Mouse (Mus musculus) forebrain, embryonic 15.5 days (tissue): ENCODE measurements around the gene Commd1. TPM values are rescaled to one million over a fixed set of nuclear protein-coding genes. Genes with fewer than 3 reads are reported as not detected.
A peak's percentile ranks its signal among the peaks of the same experiment; 100 is the strongest.

Experiments used
- ATAC-seq: fragments of 200-750 bp; cut with Nextera tagmentation; replicated peaks from 2 replicates; pipeline ENCODE4 v1.8.0; 2017; ENCODE audit warnings: mild to moderate bottlenecking, moderate TSS enrichment, moderate library complexity
- H3K27ac ChIP-seq: fragments of 300-500 bp; sonication (generic); replicated peaks from 2 replicates; pipeline ENCODE4 v1.5.1; 2015; ENCODE audit warnings: mild to moderate bottlenecking, inconsistent platforms
- H3K27me3 ChIP-seq: fragments of 300-500 bp; sonication (generic); 2 replicates; pipeline ENCODE4 v1.6.1; 2015; ENCODE audit warnings: inconsistent platforms
- H3K36me3 ChIP-seq: fragments of 300-500 bp; sonication (generic); 2 replicates; pipeline ENCODE4 v1.6.1; 2015; ENCODE audit warnings: mild to moderate bottlenecking, inconsistent platforms
- H3K4me1 ChIP-seq: fragments of 300-500 bp; sonication (generic); 2 replicates; pipeline ENCODE4 v1.6.1; 2015; ENCODE audit warnings: inconsistent platforms
- H3K4me2 ChIP-seq: fragments of 300-500 bp; sonication (generic); replicated peaks from 2 replicates; pipeline ENCODE4 v1.6.1; 2015; ENCODE audit warnings: mild to moderate bottlenecking, inconsistent platforms
- H3K4me3 ChIP-seq: fragments of 300-500 bp; sonication (generic); 2 replicates; pipeline ENCODE4 v1.5.1; 2015; ENCODE audit warnings: mild to moderate bottlenecking, inconsistent platforms
- H3K9ac ChIP-seq: fragments of 300-500 bp; sonication (generic); replicated peaks from 2 replicates; pipeline ENCODE4 v1.6.1; 2015; ENCODE audit warnings: mild to moderate bottlenecking, inconsistent platforms
- H3K9me3 ChIP-seq: fragments of 300-500 bp; sonication (generic); 2 replicates; pipeline ENCODE4 v1.6.1; 2016; ENCODE audit warnings: inconsistent platforms
- WGBS: fragments of 180-500 bp; shearing (Covaris S2); methylation state at CpG from one replicate; pipeline ENCODE4 v1.1.7; 2015; ENCODE audit warnings: mixed read lengths; 5-methylcytosine and 5-hydroxymethylcytosine counted together
- polyA plus RNA-seq: library from polyadenylated mRNA; unstranded; fragments of >200 nt; fragmentation: Nextera tagmentation; extraction: Ambion mirVana; gene quantifications from 2 replicates; pipeline ENCODE4 v1.2.1, GENCODE M21; 2015

The Commd1 gene
- polyA plus RNA-seq, 1 experiment from 2014 or later: 235 TPM

DNA sequence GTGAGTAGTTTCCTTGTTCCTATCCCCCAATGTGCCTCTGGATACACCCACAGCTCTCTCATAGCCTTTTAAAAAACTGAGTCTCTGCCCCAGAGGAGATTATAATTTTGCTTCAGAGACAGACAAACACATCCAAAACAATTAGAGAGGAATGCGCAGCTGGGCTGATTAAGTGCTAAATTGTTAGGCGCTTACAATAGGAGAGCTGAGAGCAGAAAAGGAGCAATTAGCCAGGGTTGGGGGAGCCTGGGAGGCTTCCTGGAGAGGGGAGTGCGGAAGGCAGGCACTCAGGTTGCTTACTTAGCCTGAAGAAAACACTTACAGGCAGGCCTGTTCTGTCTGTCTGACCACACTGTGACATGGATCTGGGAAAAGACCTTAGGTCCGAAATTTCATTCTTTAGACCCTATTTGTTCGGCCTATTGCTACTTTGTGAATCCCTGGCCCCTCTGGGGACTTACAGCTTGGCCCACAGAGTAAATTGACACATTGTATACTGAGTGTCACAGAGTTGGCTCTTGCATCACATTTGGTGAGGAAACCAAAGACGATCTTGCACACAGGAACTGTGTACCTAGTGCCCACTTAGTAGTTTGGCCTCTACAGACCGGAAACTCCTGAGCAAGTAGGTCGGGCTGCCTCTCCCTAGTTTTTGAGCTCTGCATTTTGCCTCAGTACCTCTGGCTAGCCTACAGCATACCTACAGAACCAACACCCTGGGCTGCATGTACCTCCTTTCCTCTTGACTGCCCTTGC is 117.7 kb downstream of the Commd1 start:
- Histone ChIP-seq H3K36me3 (no peaks in the 10 kb centered on the region), H3K4me1 (peaks cover 27% of the 10 kb centered on the region), H3K4me3 (no peak overlapping the region), H3K27ac (0 out of 2 replicates have a peak overlapping the region, but pooled peaks have one; percentile 13), H3K9me3 (no peaks in the 10 kb centered on the region), H3K4me2 (no peak overlapping the region), H3K9ac (no peak overlapping the region), H3K27me3 (peaks cover 18% of the 10 kb centered on the region)
- 25% methylated on average over 8 of the region's 8 CpGs for WGBS
- ATAC-seq: no peak

GRCm38 (mm10) chr11:22863581-22863980 is 118.6 kb downstream of the Commd1 start:
- no peaks in the 10 kb centered on the region for H3K9me3 ChIP-seq
- H3K27ac ChIP-seq: no peak overlapping the region
- 22% methylated on average over 4 of the region's 4 CpGs for WGBS
- no peak overlapping the region for H3K9ac ChIP-seq
- no peaks in the 10 kb centered on the region for H3K36me3 ChIP-seq
- peaks cover 25% of the 10 kb centered on the region for H3K27me3 ChIP-seq
- no peak for ATAC-seq
- H3K4me3 ChIP-seq: no peak overlapping the region
- H3K4me1 ChIP-seq: peaks cover 33% of the 10 kb centered on the region
- H3K4me2 ChIP-seq: no peak overlapping the region

GRCm38 (mm10) chr11:22861315-22861714 is 120.9 kb downstream of the Commd1 start:
- Histone ChIP-seq H3K27me3 (peaks cover 44% of the 10 kb centered on the region), H3K27ac (no peak overlapping the region), H3K4me2 (no peak overlapping the region), H3K4me1 (peaks cover 42% of the 10 kb centered on the region), H3K9me3 (no peaks in the 10 kb centered on the region), H3K4me3 (no peak overlapping the region), H3K36me3 (no peaks in the 10 kb centered on the region), H3K9ac (no peak overlapping the region)
- no peak for ATAC-seq
- WGBS: 50% methylated on average over 4 of the region's 4 CpGs

GRCm38 (mm10) chr11:22860335-22861227 is 121.6 kb downstream of the Commd1 start, which contains the start of gene B3gnt2:
Gene B3gnt2, minus strand, starts transcription at chr11:22860961.
- H3K4me3 ChIP-seq: peak within 1 kb of the TSS; percentile 56
- peak within 1 kb of the TSS; percentile 47 for H3K9ac ChIP-seq
- H3K9me3 ChIP-seq: no peaks in the 10 kb centered on the region
- peaks cover 44% of the 10 kb centered on the region for H3K27me3 ChIP-seq
- 6% methylated on average over 41 of the region's 41 CpGs for WGBS
- H3K4me2 ChIP-seq: peak within 1 kb of the TSS; percentile 100
- H3K27ac ChIP-seq: no peak within 1 kb of the TSS
- H3K36me3 ChIP-seq: no peaks in the 10 kb centered on the region
- ATAC-seq: no peak; the same call in 1 of the 2 replicates
- H3K4me1 ChIP-seq: peaks cover 42% of the 10 kb centered on the region

DNA sequence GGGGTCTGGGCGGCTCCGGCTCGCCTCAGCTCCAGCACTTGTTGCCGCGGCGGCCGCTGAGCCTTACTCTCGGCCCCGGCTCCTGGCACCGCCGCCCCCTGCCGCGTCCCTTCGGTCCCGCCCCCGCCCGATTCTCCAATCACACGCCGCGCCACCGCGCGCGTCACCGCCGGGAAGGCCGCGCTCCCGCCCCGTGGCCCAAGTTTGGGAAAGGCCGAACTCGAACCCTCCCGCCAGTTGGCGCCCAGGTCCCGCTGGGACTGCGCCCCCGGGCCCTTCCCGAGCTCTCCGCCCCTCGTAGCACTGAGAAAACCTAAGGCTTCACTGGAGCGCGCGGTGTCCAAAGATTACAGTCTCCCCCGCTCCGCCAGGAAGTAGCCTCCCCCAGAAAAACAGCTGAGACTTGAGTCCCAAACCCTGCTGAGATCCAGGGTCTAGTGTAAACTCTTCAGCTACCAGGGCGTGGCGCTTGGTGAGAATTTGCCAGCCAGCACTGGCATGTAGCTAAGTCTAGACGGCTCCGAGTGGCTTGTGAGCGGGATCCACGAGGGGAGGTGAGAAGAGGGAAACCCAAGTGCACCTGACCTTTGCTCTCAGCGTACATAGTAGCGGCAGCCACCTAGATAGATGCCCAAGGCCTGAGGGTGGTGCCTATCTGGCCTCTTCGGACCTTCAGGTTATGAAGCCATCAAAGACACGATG is 122.4 kb downstream of the Commd1 start:
- under 1% methylated on average over 55 of the region's 55 CpGs for WGBS
- no peak overlapping the region for H3K27ac ChIP-seq

DNA sequence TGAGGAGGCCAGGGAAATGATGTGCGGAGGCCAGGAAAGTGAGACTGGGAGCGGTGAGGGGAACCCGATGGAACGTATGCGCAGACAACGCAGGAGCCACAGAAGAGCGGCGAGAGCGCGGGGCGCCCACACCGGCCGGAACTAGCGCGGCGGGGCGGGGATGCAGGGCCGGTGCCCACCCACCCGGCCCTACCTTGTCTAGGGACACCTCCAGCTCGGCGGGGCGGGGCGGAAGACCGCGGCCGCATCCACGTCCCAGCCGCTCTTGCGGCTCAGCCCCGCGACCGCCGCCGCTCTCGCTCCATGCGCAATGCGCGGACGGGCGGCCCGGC is 122.9 kb downstream of the Commd1 start:
- H3K4me3 ChIP-seq: peak overlapping the region; percentile 56
- H3K9me3 ChIP-seq: no peaks in the 10 kb centered on the region
- H3K36me3 ChIP-seq: no peaks in the 10 kb centered on the region
- no peak overlapping the region for H3K27ac ChIP-seq
- 0% methylated on average over 34 of the region's 41 CpGs for WGBS
- H3K9ac ChIP-seq: peak overlapping the region; percentile 47
- H3K27me3 ChIP-seq: peaks cover 44% of the 10 kb centered on the region
- H3K4me2 ChIP-seq: peak overlapping the region; percentile 100
- peaks cover 35% of the 10 kb centered on the region for H3K4me1 ChIP-seq
- no peak; the same call in 1 of the 2 replicates for ATAC-seq

More for the DNA sequence above, 122.4 kb downstream of the Commd1 start:
- ATAC-seq: peak; percentile 94
- peak overlapping the region; percentile 56 for H3K4me3 ChIP-seq
- H3K27me3 ChIP-seq: peaks cover 44% of the 10 kb centered on the region
- H3K9me3 ChIP-seq: no peaks in the 10 kb centered on the region
- H3K36me3 ChIP-seq: no peaks in the 10 kb centered on the region
- H3K9ac ChIP-seq: peak overlapping the region; percentile 47
- H3K4me2 ChIP-seq: peak overlapping the region; percentile 100
- peaks cover 40% of the 10 kb centered on the region for H3K4me1 ChIP-seq

DNA sequence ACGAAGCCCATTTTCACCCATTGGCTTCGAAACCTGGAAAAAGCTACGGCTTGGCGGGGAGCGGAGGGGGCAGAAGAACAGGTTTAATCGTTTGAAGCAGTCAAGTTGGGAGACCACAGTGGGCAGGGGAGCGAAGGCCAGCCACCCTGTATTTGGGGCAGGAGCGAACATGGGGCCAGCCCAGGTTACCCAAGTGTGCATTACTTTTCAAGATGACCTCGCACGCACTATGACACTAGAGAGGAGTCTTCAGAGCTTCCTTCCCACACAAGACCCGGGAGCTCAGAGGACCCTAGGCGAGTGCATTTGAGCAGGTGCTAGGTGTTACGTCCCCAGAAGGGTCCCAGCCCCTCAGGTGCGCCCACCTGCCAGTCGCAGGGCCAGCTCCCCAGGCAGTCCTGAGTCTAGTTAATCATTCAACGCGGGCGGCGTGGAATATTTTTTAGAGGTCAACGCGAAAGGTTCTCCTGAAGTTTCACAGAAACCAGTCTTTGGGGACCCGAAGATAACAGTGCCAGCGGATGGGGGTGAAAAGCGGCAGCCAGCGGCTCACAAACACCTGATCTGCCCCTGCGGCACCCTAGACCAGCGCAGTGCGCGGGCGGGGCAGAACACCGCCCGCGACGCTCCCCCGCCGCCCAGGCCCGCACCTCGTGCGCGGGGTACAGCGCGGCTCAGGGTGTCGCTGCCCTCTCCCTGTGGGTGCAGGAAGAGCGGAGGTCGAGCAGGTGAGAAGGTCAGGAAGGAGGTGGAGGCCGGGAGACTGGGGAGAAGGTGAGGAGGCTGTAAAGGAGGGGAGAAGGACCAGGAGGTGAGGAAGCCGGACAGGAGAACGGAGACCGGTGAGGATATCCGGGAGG is 123.5 kb downstream of the Commd1 start:
- 2% methylated on average over 50 of the region's 50 CpGs for WGBS
- Histone ChIP-seq H3K4me2 (peak overlapping the region; percentile 100), H3K27ac (no peak overlapping the region), H3K9me3 (no peaks in the 10 kb centered on the region), H3K27me3 (peaks cover 44% of the 10 kb centered on the region), H3K9ac (peak overlapping the region; percentile 47), H3K36me3 (no peaks in the 10 kb centered on the region), H3K4me3 (peak overlapping the region; percentile 56), H3K4me1 (peaks cover 29% of the 10 kb centered on the region)
- peak; percentile 47 for ATAC-seq

- ATAC-seq: no peak
- no peak overlapping the region for H3K27ac ChIP-seq
- H3K4me2 ChIP-seq: peak overlapping the region; percentile 100
- H3K36me3 ChIP-seq: no peaks in the 10 kb centered on the region
- 16% methylated on average over 25 of the region's 25 CpGs for WGBS
- peak overlapping the region; percentile 47; the same call in 1 of the 2 replicates for H3K9ac ChIP-seq
- no peaks in the 10 kb centered on the region for H3K9me3 ChIP-seq
- peaks cover 44% of the 10 kb centered on the region for H3K27me3 ChIP-seq
- H3K4me3 ChIP-seq: peak overlapping the region; percentile 56
- peaks cover 26% of the 10 kb centered on the region for H3K4me1 ChIP-seq
Measured at GRCm38 (mm10) chr11:22857705-22858440, 124.3 kb downstream of the Commd1 start.

DNA sequence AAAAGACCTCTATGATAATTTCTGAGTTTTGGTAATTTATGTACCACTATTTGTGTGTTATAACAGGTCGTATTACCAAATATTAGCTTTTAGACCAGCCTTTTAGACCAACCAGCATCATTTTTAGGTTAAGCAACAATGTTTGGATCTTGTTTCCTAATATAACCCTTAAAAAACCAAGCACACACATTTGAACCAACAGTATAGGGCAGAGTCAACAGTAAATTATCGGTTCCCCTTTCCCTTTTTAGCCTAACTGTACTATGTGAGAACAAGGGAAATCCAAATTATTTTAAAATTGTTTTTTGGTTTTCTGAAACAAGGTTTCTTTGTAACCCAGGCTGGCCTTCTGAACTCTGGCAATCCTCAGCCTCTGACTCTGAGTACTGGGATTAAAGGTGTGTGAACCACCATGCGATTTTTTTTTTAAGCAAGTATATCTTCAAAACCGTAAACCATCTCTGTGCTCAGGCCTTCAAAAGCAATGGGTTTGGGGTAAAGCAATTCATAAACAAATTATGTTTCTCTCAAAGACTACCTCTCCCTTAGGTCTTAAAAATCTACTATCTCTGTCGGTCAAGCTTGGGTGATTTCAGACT is 125.0 kb downstream of the Commd1 start:
- Histone ChIP-seq H3K4me3 (peak overlapping the region; percentile 56; the same call in 1 of the 2 replicates), H3K4me2 (no peak overlapping the region), H3K27ac (no peak overlapping the region), H3K27me3 (peaks cover 44% of the 10 kb centered on the region), H3K9me3 (no peaks in the 10 kb centered on the region), H3K9ac (no peak overlapping the region), H3K36me3 (no peaks in the 10 kb centered on the region), H3K4me1 (peaks cover 26% of the 10 kb centered on the region)
- no peak for ATAC-seq
- 80% methylated on average over 5 of the region's 5 CpGs for WGBS

DNA sequence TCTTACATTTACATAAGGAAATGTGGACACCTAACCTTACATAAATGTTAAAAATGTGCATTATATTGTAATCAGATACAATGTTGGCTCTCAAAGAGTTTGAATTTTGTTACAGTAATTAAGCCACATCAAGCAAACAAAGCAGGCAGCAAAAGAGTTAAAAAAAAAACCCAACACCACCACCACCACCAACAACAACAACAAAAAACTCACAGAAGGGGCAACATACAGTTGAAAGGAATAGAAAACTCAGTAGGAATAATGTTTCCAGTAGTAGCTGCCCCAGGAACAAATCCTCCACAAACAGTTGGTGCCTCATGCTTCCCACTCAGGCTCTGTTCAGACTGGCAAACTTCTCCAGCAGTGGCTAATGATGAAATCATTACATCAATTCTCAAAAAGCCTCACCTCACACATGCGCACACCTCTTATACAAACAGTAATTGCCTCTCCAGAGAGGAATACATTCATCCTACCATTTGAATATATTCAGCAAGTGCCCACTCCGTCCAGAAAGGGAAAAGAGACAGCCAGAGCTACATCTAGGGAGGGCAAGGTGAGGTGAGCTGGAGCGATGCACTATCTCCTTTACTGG is 125.7 kb downstream of the Commd1 start:
- Histone ChIP-seq H3K36me3 (no peaks in the 10 kb centered on the region), H3K4me3 (no peak overlapping the region), H3K9me3 (no peaks in the 10 kb centered on the region), H3K27me3 (peaks cover 43% of the 10 kb centered on the region), H3K27ac (no peak overlapping the region), H3K9ac (no peak overlapping the region), H3K4me2 (no peak overlapping the region), H3K4me1 (peaks cover 26% of the 10 kb centered on the region)
- 77% methylated on average over 3 of the region's 3 CpGs for WGBS
- no peak for ATAC-seq
